Mouse (Mus musculus) mouse embryonic stem cell (cell line): ENCODE results near the gene Dscaml1.

Experiments used
- in situ Hi-C, 2 experiments: fragments of 300-500 bp; cut with MboI; formaldehyde crosslinking; loops; 1 replicate in 1 of 2; 3 replicates in 1 of 2; pipeline ENCODE4 v1.14.3; 2019 to 2020; ENCODE audit warnings: low sequenced_read_pairs in 2 of 2, low pct_unique_long_range_greater_than_20kb in 1 of 2, mixed read lengths in 1 of 2; ENCODE audit not compliant: unreplicated experiment in 1 of 2

The Dscaml1 gene

DNA sequence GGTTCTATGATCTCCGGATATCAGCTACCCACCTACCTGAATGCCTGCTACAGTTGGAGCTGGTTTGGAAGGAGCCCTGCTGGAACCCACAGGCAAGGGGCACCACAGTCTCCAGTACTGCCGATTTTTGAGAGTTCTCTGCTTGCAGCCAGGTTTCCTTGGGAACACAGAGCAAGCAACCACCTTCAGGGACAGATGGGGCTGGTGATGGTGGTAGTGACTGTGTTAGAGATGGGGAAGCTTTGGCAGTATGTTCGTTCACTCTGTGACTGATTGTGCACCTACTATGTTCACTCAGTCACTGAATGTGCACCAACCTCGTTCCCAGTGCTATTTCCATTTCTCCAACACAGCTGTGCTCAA, 252.2 kb downstream of the Dscaml1 start:
- in situ Hi-C loops = no loop called here

DNA sequence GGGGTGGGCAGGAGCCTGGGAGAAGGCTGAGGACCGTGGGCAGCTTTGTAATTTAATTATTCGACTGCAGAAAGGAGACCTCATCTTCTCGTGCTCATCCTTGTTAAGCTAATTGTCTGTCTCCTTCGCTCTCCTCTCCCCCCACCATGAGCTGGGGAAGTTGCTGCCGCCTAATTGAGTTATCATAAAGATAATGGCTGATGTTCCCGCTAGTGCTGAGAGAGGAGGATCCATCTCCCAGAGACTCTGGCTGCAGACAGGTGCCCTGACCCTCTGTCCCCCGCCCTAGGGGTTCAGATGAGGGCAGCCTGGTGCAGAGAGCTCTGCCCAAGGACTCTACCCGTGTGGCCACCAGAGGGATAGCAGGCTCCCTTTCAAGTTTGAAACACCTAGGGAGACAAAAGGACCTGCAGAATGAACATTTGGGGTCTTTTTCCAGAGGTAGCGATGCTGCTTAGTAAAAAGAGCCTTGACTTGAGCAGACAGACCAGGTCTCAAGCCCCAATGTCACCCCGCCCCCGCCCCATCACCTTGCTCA, 256.1 kb downstream of the Dscaml1 start:
- in situ Hi-C loops = no loop called here

DNA sequence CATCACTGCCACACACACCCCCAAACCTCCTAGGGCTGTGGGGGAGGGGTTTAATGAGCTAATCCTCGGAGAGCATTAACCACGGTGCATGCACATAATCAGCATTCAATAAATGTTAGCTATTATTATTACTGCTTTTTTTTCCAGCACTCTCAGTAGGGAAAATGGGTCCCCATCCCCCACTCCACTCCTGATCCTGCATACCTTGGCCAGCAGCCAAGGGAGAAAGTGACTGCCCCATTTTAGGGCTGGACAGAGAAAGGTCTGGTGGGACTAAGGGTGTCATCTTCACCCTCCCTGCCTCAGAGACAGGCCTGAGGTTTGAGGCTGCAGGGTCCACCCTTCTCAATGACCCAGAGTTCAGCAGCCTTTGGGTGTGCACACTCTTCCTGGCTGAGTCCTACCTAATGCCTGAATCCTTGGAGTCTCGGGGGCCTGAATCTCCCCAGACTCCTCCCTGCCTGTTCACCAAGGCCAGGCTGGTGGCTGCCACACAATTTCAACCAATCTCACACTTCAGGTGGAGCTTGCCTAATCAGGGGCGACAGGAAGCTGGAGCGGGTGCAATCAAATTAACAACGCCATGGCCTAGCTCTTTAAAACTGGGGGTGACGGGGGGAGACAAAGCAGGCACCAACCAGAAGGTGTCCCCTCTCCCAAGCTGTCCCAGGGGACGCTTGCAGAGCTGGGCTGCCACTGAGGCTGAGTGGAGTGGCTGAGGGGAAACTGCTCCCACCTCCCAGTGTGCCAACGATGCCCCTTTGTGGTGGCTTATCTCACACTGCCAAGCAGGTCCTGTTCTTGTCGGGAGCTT, 267.2 kb downstream of the Dscaml1 start:
- in situ Hi-C loops = no loop called here

DNA sequence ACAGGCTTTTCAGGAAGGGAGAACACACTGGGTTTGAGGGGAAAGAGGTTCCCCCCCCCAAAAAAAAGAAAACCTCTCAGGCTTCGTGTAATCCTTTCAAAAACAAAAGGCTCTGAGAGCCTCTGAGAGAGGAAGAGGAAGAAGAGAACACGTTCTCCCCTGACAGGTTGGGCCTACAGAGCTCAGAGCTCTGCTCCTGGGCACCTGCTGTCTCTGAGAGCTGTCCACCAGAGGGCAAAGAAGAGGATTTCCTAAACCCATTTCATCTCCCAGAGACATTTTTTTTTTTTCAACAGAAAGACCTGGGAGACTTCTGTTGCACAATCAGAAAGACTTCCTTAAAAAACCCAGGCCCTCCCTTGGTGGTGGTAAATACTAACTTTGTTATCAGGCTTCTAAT, 267.8 kb downstream of the Dscaml1 start:
- in situ Hi-C loops = no loop called here

DNA sequence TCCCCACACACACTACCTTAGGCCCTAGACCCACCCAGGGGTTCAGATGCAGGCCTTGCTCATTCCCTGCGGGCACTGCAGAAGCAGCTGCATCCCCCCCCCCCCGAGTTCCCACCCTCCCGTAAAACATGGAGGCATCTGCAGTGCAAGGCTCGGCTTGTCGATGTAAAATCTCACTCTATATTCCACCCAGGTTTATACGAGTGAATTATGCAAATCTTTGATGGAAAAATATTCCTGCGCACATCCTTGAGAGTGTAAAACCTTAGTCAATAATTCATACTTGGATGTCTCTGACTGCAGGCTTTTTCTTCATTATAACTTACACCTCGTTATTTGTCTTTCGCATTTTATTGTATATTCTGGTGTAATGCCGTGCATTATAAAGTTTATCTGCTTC, 272.7 kb downstream of the Dscaml1 start:
- in situ Hi-C loops = no loop called here

DNA sequence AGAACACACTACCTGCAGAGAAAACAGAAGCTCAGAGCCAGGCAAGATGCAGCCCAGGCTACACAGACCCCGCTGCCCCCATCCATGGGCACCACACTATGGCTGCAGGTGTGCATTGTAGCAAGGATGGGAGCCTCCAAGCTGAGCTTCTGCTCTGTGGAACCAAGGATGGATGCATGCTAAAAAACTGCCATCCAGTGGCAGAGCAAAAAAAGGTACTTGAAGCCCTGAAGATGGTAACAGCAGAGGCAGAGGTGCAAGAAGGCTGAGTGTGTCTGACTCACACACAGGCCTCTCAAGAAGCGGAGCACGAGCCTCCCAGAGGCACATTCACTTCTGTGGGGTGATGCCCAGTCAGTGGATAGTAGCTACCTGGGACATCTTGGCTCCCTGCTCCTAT, 276.8 kb downstream of the Dscaml1 start:
- in situ Hi-C loops = no loop called here

DNA sequence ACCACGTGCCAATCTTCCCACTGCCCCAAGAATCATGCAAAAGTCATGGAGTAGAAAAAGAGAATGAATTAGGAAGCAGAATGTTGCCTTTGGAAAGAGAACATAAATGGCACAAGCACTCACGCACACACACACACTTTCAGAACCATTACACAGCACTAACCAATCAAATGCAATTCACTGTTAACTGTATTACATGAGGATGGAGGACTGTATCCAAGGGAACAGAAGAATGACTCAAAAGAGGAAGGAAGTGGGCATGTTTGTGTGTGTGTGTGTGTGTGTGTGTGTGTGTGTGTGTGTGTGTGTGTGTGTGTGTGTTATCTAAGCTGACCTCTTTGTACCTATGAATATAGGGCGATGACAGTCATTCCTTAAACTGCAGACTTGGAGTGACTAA, 278.0 kb downstream of the Dscaml1 start:
- in situ Hi-C loops = no loop called here

DNA sequence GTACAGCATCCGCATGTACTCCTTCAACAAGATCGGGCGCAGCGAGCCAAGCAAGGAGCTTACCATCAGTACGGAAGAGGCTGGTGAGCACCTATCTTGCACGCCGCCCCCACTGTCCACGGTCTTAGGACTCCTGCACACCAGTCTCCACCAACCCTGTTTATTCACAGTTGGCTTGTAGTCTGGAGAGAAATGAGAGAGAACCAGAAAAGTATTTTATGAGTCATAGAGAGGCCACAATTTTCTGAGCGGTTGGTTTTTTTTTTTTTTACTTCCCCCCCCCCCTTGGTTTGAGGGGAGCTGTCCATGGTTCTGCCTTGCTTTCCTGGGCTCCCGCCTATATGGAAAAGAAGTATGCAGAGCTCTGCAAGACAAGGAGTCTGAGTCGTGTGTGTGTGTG, 283.9 kb downstream of the Dscaml1 start:
- in situ Hi-C loops = no loop called here

DNA sequence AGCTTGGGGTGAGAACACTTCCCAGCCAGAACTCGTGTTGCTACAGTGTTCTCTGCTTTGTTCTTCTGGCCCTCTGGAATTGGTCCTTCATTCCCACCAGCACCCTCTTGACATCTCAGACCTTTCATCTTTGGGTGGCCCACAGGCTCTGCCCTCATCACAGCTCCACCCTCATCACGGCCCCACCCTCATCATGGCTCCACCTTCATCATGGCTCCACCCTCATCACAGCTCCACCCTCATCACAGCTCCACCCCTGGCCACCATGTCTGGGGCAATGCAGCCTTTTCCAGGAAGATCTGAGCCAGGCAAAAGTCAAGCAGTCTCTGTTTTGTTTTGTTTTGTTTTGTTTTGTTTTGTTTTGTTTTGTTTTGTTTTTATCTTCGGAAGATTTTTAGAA, 289.0 kb downstream of the Dscaml1 start:
- in situ Hi-C loops = no loop called here

DNA sequence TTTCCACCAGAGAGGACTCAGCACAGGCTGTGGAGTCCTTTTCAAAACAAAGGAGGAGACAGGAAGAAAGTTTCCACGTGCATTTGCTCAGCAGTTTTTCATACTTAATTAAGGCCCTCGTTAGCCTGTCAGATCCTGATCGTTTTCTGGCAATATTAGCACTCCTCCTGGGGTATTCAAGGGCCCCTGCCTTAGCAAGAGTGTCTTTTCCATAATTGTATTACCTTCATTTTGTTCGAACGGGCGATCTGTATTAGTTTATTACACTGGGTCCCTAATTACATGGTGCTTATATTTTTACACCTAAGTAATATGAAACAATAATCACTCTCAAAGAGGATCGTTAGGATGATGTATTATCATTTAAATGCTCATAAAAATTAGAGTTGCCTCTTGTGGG, 293.6 kb downstream of the Dscaml1 start:
- in situ Hi-C loops = no loop called here

DNA sequence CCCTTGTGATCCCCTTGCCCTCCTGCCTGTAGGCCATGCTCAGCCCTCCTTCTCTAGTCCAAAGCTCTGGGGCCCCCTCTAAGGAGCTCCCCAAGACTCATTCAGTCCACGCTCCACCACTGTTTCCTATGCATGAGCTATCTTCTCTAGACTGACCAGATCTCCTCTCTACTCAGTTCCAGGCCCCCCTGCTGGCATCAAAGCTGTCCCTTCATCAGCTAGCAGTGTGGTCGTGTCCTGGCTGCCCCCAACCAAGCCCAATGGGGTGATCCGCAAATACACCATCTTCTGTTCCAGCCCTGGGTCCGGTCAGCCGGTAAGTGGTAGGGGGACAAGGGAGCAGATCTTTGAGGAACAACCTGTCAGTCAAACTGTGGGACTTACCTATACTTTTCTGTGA, 305.4 kb downstream of the Dscaml1 start:
- in situ Hi-C loops = no loop called here

DNA sequence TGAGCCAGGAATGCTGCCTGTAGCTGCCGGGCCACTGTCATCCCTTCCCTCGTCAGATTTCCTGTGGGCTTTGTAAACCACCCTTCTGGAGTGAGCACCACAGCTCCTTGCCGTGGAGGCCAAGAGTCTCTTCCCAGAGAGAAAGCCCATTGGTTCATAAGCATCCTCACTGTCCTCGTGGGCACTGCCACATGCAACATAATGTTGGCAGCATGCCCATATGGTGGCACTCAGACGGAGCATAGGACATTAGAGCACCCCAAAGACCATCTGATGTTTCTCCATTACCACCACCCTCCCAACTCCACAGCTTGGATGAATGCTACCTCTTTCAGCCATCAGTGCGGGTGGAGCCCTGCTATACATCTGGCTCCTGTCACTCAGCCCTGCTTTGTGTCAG, 306.8 kb downstream of the Dscaml1 start:
- in situ Hi-C loops = no loop called here

DNA sequence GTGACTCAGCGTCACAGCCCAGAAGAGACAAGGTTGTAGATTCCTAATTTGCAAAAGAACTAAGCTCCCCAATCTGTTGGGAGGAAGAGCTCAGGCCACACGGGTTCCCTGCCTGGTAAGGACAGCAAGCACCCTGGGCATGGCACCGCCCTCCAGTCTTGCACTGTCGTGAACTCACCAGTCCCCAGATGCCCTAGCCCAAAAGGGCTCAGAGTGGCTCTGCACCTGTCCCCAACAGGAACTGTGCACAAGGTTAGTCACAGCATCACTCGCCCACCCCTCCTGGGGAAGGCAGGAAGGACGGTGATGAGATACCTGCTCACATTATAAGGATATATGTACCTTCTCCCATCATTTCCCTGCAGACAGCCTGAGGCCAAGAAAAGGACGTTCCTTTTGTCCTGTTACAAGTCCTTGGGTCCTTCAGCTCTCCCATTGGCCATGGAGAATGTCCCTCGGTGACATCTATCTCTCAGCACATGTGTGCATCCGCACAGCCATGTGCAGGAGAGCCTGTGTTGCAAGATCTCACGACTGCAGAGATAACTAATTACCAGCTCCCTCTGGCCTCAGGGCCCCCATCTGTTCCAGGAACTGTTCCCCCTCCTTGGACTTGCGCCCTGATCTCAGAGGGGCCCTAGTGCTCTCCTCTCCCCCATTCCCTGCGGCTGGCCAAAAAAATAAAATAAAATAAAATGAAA, 312.7 kb downstream of the Dscaml1 start:
- in situ Hi-C loops = no loop called here

DNA sequence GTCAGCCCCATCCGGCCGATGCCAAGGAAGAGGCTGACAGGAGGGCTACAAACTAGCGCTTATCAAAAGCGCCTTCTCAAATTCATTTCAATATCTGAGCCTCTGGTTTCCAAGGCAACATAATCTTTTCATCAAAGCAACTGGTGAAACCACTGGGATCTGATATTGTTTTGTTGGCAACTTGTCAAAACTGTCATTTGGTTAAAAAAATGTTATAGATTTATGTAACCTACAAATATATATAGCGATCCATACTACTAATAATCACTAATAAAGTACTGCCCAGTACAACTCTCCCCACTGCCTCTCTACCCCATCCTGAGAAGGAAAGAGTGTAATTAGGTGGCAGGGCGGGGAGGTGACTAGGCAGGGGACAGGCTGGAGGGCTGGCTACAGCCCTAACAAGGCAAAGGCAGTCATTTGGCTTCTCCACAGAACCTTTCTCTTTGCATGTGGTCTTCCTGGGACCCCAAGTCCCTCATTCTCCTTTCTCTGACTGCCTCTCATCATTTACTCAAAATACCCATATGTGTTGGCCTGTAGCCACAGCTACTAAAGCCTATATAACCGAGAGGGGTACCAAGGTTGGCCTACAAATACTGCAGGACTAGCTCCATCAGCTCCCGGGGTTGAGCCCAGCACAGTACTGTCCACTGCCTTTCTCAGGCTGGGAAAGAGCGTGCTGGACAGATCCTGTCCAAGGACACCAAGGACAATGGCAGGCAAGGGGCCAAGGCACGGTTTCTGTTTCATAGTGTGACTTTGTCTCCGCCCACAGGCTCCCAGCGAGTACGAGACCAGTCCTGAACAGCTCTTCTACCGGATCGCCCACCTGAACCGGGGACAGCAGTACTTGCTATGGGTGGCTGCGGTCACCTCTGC, 313.5 kb downstream of the Dscaml1 start:
- in situ Hi-C loops = no loop called here

DNA sequence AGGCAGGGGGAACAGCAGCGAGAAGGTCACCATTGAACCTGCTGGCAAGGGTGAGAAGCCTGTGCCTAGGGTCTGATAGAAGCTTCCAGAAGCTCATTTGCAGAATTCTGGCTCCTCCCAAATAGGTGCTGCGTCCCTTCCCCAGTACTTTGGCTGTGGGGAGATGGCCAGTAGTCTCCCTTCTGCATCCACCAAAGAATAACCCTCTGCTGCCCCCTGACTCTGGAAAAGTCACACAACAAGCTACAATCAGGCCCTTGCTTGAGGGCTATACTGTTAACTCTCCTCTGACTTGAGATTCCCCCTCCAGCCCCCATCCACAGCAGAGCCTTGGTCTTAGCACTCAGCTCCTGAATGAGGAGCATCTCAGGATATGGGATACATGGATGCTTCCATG, 314.2 kb downstream of the Dscaml1 start:
- in situ Hi-C loops = no loop called here

DNA sequence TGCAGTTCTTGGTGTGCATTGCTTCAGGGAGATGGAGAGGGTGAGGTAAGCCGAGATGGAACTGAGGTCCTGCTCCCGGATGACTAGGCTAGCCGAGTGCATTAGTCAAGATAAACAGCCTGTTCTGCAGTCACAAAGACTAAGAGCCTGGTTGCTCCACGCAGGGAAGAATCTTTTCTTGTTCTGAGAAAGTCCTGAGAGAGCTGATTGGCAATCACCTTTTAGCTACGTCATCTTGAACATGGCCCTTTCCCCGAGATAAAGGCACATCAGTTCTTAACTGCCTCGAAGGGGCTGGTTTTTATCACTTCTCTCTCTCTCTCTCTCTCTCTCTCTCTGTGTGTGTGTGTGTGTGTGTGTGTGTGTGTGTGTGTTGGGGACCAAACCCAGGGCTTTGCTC, 319.0 kb downstream of the Dscaml1 start:
- in situ Hi-C loops = no loop called here

DNA sequence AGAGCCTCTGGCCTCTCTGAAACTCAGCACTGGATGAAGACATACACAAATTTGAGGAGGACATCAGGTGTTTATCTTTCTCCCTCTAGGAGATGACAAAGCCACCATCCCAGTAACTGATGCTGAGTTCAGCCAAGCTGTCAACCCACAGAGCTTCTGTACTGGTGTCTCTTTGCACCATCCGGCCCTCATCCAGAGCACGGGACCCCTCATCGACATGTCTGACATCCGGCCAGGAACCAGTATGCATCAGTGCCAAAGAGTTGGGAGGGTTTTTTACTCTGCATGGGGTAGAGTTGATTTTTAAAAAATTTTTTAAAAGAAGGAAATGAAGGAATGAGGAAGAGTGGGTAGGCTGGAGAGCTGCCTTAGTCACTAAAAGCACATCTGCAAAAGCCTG, 323.5 kb downstream of the Dscaml1 start:
- in situ Hi-C loops = no loop called here

DNA sequence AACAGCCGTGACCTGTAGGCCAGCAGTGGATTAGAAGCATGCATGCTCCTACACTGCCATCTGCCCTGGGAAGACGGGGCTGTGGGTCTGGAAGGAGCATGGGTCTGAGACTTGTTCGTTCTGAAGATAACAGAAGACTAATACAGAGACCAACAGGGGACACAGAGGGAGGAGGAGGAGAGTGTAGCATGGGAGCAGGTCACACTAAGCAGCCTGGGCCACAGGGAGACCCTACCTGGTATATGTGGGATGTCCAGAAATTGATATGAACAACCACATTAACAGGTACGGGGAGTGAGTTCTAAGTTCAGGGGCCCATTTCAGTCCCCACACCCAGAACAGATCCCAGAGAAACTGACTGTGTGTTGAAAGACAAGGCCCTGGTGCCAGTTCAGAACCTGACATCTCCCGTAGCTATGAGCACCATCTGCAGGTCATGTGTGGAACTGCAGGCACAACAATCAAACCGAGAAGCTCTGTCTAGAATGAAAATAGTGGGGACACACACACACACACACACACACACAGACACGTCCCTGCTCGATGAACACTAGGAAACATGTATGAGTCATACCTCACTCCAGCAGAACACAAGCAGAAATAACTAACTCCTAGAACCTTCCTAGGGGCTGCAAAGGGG, 328.1 kb downstream of the Dscaml1 start:
- in situ Hi-C loops = no loop called here

DNA sequence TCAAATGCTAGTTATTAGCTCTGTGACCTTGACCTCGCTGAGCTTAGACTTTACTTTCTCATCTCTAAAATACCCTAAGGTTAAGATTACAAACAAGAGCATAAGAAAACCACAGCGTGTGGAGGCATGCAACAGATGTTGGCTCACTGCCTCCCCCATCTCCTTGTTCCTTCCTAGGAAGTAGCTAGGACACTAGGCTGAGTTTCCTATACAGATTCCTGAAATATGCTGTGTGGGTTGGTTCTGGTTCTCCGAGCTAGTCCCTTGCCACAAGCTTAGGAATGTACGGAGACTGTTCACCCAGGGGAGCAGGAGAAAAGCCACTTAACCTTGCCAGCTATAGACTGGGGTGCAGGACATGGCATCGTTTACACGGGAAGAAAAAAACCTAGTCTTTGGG, 339.8 kb downstream of the Dscaml1 start:
- in situ Hi-C loops = no loop called here
